Mouse (Mus musculus) adrenal gland, postnatal 36 days (tissue): ENCODE results near the gene Gjb3. TPM values are rescaled to one million over a fixed set of nuclear protein-coding genes. Genes with fewer than 3 reads are reported as not detected.

Experiments
- DNase-seq, 2 experiments: peaks; one replicate each; pipeline ENCODE4 v3.0.0; 2021; ENCODE audit warnings: mixed read lengths in 1 of 2
- total RNA-seq, 2 experiments: library from RNA; stranded (reverse); gene quantifications; 2 replicates each; pipeline ENCODE4 v1.2.3; 2021

Gene Gjb3
- total RNA-seq, 2 experiments from 2014 or later: not detected

GRCm38 (mm10) chr4:127334870-127335504 lies 4.3 kb upstream of the Gjb3 start:
- DNase-seq: no peak

- no peak for DNase-seq
These were observed 527 bp upstream of the Gjb3 start for GRCm38 (mm10) chr4:127331171-127331570.

GRCm38 (mm10) chr4:127329751-127330150 lies 893 bp downstream of the Gjb3 start:
- DNase-seq: no peak

- no peak for DNase-seq
These were observed 1.6 kb downstream of the Gjb3 start for GRCm38 (mm10) chr4:127329046-127329445.

- no peak for DNase-seq
These were observed 2.3 kb downstream of the Gjb3 start for GRCm38 (mm10) chr4:127328378-127328777.

GRCm38 (mm10) chr4:127327749-127328148 lies 2.9 kb downstream of the Gjb3 start:
- DNase-seq: no peak

- peak; percentile 32 to 36 for DNase-seq
These were observed 3.4 kb downstream of the Gjb3 start for GRCm38 (mm10) chr4:127327258-127327657.

- DNase-seq: no peak
These were observed 5.4 kb downstream of the Gjb3 start for GRCm38 (mm10) chr4:127325276-127325675.

GRCm38 (mm10) chr4:127324759-127325158 lies 5.9 kb downstream of the Gjb3 start:
- peak; percentile 81 to 86 for DNase-seq

- no peak for DNase-seq
These were observed 6.3 kb downstream of the Gjb3 start for GRCm38 (mm10) chr4:127324296-127324695.

- DNase-seq: no peak
These were observed 7.0 kb downstream of the Gjb3 start for GRCm38 (mm10) chr4:127323651-127324050.

GRCm38 (mm10) chr4:127319613-127320012 lies 11.0 kb downstream of the Gjb3 start:
- peak; percentile 70 to 81 for DNase-seq

- peak; percentile 25 to 39 for DNase-seq
These were observed 13.5 kb downstream of the Gjb3 start for GRCm38 (mm10) chr4:127317143-127317542.

GRCm38 (mm10) chr4:127315753-127316152 lies 14.9 kb downstream of the Gjb3 start:
- DNase-seq: no peak

GRCm38 (mm10) chr4:127314585-127314984 lies 16.1 kb downstream of the Gjb3 start:
- no peak for DNase-seq

GRCm38 (mm10) chr4:127313861-127314260 lies 16.8 kb downstream of the Gjb3 start, which contains the start of gene Gja4:
TSS of gene Gja4 (minus strand) at chr4:127314039.
- peak; percentile 87 to 92 for DNase-seq

- no peak for DNase-seq
These were observed 18.3 kb downstream of the Gjb3 start for GRCm38 (mm10) chr4:127312349-127312748.

- DNase-seq: no peak
These were observed 19.1 kb downstream of the Gjb3 start for GRCm38 (mm10) chr4:127311561-127311960.

GRCm38 (mm10) chr4:127306915-127307314 lies 23.7 kb downstream of the Gjb3 start:
- DNase-seq: no peak

GRCm38 (mm10) chr4:127303796-127304195 lies 26.8 kb downstream of the Gjb3 start:
- peak in 1 of 2 experiments; percentile 41 for DNase-seq

- DNase-seq: no peak
These were observed 30.1 kb downstream of the Gjb3 start for GRCm38 (mm10) chr4:127300503-127300902.

- peak; percentile 31 to 52 for DNase-seq
These were observed 38.0 kb downstream of the Gjb3 start for GRCm38 (mm10) chr4:127292631-127293030.

- peak in 1 of 2 experiments; percentile 16 for DNase-seq
These were observed 41.5 kb downstream of the Gjb3 start for GRCm38 (mm10) chr4:127289039-127289548.

GRCm38 (mm10) chr4:127286907-127287306 lies 43.7 kb downstream of the Gjb3 start:
- no peak for DNase-seq
